Mouse (Mus musculus) limb, embryonic 14.5 days (tissue): ENCODE results near the gene Bmf. TPM values are rescaled to one million over a fixed set of nuclear protein-coding genes. Genes with fewer than 3 reads are reported as not detected.

Experiments
- ATAC-seq: fragments of 200-750 bp; cut with Nextera tagmentation; 2 replicates; pipeline ENCODE4 v1.8.0; 2017; ENCODE audit warnings: low read depth, moderate number of reproducible peaks, moderate TSS enrichment; ENCODE audit not compliant: low FRiP score
- DNase-seq: peaks from one replicate; pipeline ENCODE4 v3.0.0-alpha.2; 2015; ENCODE audit warnings: low spot score
- H3K27ac ChIP-seq: fragments of 300-500 bp; sonication (generic); replicated peaks from 2 replicates; pipeline ENCODE4 v1.5.1; 2014; ENCODE audit warnings: low read depth, mild to moderate bottlenecking, low read length, moderate library complexity, mixed read lengths
- H3K27me3 ChIP-seq: fragments of 300-500 bp; sonication (generic); 2 replicates; pipeline ENCODE4 v1.6.1; 2014; ENCODE audit warnings: low read length, mixed read lengths; ENCODE audit not compliant: control insufficient read depth, insufficient read depth
- H3K36me3 ChIP-seq: fragments of 300-500 bp; sonication (generic); 2 replicates; pipeline ENCODE4 v1.6.1; 2014; ENCODE audit warnings: mild to moderate bottlenecking, low read length, moderate library complexity, mixed read lengths; ENCODE audit not compliant: control insufficient read depth, insufficient read depth
- H3K4me1 ChIP-seq: fragments of 300-500 bp; sonication (generic); 2 replicates; pipeline ENCODE4 v1.6.1; 2014; ENCODE audit warnings: antibody characterized with exemption, low read length, mixed read lengths; ENCODE audit not compliant: control insufficient read depth, insufficient read depth
- H3K4me2 ChIP-seq: fragments of 300-500 bp; sonication (generic); replicated peaks from 2 replicates; pipeline ENCODE4 v1.6.1; 2014; ENCODE audit warnings: low read depth, mild to moderate bottlenecking, low read length, moderate library complexity; ENCODE audit not compliant: severe bottlenecking
- H3K4me3 ChIP-seq: fragments of 300-500 bp; sonication (generic); replicated peaks from 2 replicates; pipeline ENCODE4 v1.5.1; 2014; ENCODE audit warnings: low read length
- H3K9ac ChIP-seq: fragments of 300-500 bp; sonication (generic); 2 replicates; pipeline ENCODE4 v1.6.1; 2014; ENCODE audit warnings: mild to moderate bottlenecking, low read depth, low read length, moderate library complexity; ENCODE audit not compliant: severe bottlenecking
- H3K9me3 ChIP-seq: fragments of 300-500 bp; sonication (generic); 2 replicates; pipeline ENCODE4 v1.6.1; 2016; ENCODE audit warnings: low read length; ENCODE audit not compliant: control insufficient read depth
- POLR2A ChIP-seq: fragments of 200-500 bp; IDR thresholded peaks from 2 replicates; pipeline ENCODE4 v1.8.0; 2012; ENCODE audit warnings: inconsistent platforms, mild to moderate bottlenecking, moderate library complexity, borderline replicate concordance; ENCODE audit not compliant: insufficient read depth, insufficient read length; ENCODE audit errors: extremely low read depth
- WGBS: fragments of 180-500 bp; shearing (Covaris S2); extraction: QIAGEN DNeasy Blood & Tissue Kit; methylation state at CpG from one replicate; pipeline ENCODE4 v1.1.7; 2014; 5-methylcytosine and 5-hydroxymethylcytosine counted together
- polyA plus RNA-seq, 2 experiments: library from polyadenylated mRNA; depleted of rRNA in 1 of 2; stranded (reverse) in 1 of 2; unstranded in 1 of 2; fragments of >200 nt; fragmentation: Nextera tagmentation in 1 of 2; extraction: Ambion mirVana in 1 of 2; gene quantifications; 2 replicates each; pipeline versions ENCODE4 v1.2.1 to v1.2.3; 2012 to 2014

Bmf gene
- polyA plus RNA-seq, 2 experiments = 5.1 to 29.2 TPM

DNA sequence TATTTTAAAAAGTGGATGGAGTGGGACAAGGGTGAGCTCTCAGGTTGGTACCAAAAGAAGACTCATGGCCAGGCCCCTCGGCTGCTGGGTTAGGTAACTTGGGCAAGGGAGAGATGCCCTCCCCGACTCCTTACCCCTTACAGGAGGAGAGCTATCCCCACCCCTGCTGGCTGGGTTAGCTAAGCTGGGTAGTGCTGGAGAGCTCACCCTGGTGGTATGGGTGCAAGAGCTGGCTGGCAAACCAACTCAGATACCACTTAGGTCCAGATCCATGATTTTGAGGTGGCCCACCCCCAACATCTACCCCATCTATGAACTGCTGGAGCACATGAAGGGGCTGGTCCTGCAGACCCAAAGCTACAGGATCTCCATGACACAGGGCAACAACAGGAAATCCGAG is 24.7 kb downstream of the Bmf start:
- no peaks in the 10 kb centered on the region for H3K9me3 ChIP-seq
- ATAC-seq (no peak), DNase-seq (no peak)
- no peak overlapping the region for H3K9ac ChIP-seq
- no peaks in the 10 kb centered on the region for H3K27me3 ChIP-seq
- TF ChIP-seq POLR2A = no peak
- no peaks in the 10 kb centered on the region for H3K36me3 ChIP-seq
- WGBS = 82% methylated on average over 3 of the region's 3 CpGs
- H3K4me2 ChIP-seq = no peak overlapping the region
- H3K4me1 ChIP-seq = peaks cover 37% of the 10 kb centered on the region
- no peak overlapping the region for H3K27ac ChIP-seq
- H3K4me3 ChIP-seq = no peak overlapping the region

DNA sequence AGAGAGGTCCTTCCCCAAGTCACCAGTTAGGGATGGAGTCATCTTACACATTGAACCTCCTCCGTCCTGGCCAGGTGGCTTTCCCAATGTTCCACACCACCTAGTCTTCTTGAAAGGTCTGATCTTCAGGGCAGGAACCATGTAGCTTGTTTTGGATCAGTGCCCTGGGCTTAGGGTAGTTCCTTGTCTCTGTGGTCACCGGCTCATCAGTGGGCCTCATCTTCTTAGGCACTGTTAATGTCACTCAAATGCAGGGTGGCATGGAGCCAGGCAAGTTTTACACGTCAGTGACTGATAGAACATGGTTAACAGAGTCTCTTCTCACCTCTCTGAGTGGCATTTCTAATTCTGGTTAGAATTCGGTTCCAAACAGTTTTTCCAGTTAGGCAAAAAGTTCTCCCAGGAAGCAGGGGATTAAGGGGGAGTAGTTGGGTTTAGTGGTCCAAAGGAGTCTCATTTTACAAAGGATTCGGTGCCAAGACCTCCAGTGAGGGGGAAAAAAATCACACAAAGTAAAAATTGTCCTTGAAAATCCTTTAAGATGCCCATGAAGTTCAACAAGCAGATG is 26.2 kb downstream of the Bmf start:
- Histone ChIP-seq H3K27ac (no peak overlapping the region), H3K4me3 (no peak overlapping the region), H3K27me3 (no peaks in the 10 kb centered on the region), H3K9ac (no peak overlapping the region), H3K4me1 (peaks cover 33% of the 10 kb centered on the region), H3K36me3 (no peaks in the 10 kb centered on the region), H3K9me3 (no peaks in the 10 kb centered on the region), H3K4me2 (no peak overlapping the region)
- DNase-seq (no peak), ATAC-seq (no peak)
- no peak for TF ChIP-seq POLR2A
- WGBS = 34% methylated on average over 5 of the region's 5 CpGs

DNA sequence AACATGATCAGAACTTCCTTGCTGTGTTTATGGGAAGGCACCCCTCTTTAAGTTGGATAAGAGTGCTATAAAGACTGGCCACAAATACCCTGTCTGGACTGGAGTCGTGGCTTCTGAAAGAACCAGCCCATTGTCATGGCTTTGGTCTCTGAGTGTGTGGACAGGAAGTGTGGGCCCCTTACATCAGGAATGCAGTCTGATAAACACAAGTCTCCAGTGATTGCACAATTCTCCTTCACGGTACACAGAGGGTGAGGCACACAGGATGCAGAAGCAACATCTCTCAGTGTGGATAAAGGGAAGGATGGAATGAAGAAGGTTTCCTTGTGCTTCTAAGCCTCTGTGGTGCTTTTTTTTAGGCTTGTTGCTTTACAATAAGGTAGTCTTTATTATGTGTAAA is 27.2 kb downstream of the Bmf start:
- no peak overlapping the region for H3K9ac ChIP-seq
- no peak for TF ChIP-seq POLR2A
- H3K4me1 ChIP-seq = peaks cover 33% of the 10 kb centered on the region
- WGBS = 9% methylated on average over 2 of the region's 2 CpGs
- no peak overlapping the region for H3K27ac ChIP-seq
- no peaks in the 10 kb centered on the region for H3K27me3 ChIP-seq
- H3K4me3 ChIP-seq = no peak overlapping the region
- DNase-seq (no peak), ATAC-seq (no peak)
- no peak overlapping the region for H3K4me2 ChIP-seq
- no peaks in the 10 kb centered on the region for H3K9me3 ChIP-seq
- no peaks in the 10 kb centered on the region for H3K36me3 ChIP-seq

DNA sequence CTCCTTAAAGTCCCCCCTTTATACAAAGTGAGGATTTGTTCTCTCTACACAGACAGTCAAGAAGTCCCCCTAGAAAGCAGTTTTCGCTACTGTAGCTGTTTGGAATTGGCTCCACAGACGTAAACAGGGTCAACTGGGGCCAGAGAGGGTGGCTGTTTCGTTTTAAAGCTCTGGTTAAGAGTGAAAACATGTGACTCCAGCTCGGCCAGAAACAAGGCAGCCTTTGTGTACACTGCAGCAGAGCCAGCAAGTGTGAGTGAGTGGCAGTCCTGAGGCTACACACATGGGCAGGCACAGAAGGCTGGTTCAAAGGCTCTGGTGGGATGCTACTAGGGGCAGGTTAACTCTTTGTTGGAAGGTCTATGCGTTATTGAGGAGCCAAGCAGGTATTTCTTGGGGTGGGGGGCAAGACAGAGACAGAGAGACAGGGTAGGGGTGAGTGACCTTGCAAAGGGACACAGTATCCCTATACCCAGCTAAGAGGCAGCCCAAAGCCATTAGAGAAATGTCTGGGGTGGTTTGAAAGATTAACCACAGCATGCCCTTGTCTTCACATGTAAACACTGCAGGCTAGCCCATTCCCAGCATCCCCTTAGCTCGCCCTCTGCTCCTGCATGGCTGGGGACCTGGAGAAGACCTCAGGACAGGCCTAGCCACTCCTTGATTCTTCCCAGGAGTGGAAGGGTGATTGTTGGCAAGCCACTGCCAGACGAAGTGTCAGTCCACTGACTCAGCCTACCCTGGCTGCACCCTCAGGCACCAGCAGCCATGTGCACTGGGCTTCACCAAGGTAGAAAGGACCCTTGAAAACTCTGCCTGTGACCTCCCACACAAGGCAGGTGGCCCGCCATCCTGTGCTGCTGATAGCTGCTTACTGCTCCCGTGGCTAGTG is 29.2 kb downstream of the Bmf start:
- H3K27ac ChIP-seq = peak overlapping the region; percentile 76
- ATAC-seq = peak; percentile 88
- 28% methylated on average over 9 of the region's 9 CpGs for WGBS
- peaks cover 33% of the 10 kb centered on the region for H3K4me1 ChIP-seq
- no peak overlapping the region for H3K4me3 ChIP-seq
- H3K9ac ChIP-seq = no peak overlapping the region
- H3K9me3 ChIP-seq = no peaks in the 10 kb centered on the region
- H3K36me3 ChIP-seq = no peaks in the 10 kb centered on the region
- TF ChIP-seq POLR2A = no peak
- no peaks in the 10 kb centered on the region for H3K27me3 ChIP-seq
- peak overlapping the region; percentile 26; the same call in 1 of the 2 replicates for H3K4me2 ChIP-seq
- peak; percentile 72 for DNase-seq

DNA sequence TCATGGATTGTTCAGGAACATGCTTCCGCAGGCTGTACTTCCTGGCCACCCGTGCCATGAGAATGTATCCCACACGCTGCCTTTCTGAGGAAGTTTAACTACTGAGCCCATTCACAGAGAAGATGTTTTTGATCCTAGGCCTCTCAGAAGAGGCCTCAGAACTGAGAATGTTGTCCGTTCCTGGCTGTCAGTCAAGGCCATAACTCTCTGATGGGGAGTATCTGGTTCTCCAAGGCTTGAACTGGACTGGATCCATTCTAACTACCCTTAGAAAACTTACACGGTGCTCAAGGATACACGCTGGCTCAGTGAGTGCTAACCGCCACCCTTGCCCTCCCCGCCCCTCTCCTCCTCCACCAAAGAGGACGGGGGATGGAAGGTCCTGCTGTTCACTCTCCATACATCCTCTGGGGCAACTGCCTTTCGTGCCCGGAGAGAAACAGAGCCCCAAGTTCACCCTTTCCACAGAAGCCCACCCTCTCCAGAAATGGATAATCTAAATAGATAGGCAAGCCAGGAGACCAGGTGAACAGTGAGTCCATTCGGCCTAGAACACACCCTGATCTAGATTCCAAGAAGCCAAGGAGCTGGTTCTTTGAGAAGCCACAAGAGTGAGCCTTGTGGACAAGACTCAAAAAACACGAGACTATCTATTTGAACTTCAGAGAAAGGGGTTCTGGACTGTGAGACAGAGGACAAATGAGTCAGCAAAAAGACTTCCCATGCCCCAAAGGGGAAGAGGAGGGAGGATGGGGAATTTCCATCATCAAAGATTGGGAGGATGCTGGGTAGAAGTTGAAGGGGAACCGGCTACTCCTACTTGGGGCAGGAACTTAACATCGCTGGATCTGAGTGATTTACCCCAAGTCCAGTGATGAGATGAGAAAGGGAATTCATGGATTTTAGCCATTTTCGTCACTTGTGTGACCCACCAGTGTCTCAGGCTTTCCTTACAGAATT is 36.8 kb downstream of the Bmf start:
- H3K36me3 ChIP-seq = no peaks in the 10 kb centered on the region
- TF ChIP-seq POLR2A = no peak
- no peak overlapping the region for H3K4me3 ChIP-seq
- no peak overlapping the region for H3K9ac ChIP-seq
- peaks cover 27% of the 10 kb centered on the region for H3K4me1 ChIP-seq
- no peak for ATAC-seq
- H3K4me2 ChIP-seq = no peak overlapping the region
- no peak for DNase-seq
- no peaks in the 10 kb centered on the region for H3K27me3 ChIP-seq
- no peaks in the 10 kb centered on the region for H3K9me3 ChIP-seq
- WGBS = 72% methylated on average over 16 of the region's 16 CpGs
- H3K27ac ChIP-seq = no peak overlapping the region
